Mouse (Mus musculus): ENCODE results near the gene Scyl1.

Gene Scyl1

GRCm38 (mm10) chr19:5740320-5741317 lies 30.6 kb downstream of the Scyl1 start, which contains the start of gene Ltbp3:
Gene Ltbp3 (plus strand): TSS chr19:5740904.
- peak; percentile 85 to 89 for DNase-seq

DNA sequence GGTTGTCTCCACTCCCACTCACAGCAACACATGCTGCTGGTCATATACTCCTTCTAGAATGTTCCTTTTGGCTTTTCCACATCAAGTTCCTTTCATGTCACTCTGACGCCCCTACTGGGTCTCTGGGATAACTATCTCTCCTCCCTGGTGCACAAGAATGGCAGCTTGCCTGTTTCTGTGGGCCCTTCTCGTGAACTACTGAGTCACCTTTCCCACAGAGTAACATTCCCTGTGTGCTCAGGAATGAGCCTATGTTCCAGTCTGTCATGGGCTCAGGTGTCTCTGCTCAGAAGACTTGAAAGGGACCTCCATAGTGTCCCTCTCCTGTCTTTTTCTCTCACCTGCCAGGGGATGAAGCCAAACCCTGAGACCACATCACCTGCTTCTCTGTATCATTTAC lies 31.8 kb downstream of the Scyl1 start:
- DNase-seq: no peak

DNA sequence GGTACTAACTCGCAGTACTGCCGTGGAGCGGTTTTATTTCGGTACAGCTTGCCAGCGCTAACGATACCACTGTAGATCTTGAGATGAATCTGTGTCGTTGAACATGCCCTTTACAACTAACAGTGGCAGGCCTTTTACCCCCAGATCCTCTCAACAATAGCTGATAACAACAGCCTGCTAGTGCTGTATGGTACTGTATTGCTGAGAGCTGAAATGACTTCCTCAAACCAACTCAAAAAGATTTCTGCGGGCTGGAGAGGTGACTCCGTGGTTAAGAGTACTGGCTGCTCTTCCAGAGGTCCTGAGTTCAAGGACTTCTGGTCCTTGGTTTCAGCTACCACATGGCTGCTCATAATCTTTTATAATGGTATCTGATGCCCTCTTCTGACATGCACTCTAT lies 36.9 kb downstream of the Scyl1 start:
- no peak for DNase-seq

DNA sequence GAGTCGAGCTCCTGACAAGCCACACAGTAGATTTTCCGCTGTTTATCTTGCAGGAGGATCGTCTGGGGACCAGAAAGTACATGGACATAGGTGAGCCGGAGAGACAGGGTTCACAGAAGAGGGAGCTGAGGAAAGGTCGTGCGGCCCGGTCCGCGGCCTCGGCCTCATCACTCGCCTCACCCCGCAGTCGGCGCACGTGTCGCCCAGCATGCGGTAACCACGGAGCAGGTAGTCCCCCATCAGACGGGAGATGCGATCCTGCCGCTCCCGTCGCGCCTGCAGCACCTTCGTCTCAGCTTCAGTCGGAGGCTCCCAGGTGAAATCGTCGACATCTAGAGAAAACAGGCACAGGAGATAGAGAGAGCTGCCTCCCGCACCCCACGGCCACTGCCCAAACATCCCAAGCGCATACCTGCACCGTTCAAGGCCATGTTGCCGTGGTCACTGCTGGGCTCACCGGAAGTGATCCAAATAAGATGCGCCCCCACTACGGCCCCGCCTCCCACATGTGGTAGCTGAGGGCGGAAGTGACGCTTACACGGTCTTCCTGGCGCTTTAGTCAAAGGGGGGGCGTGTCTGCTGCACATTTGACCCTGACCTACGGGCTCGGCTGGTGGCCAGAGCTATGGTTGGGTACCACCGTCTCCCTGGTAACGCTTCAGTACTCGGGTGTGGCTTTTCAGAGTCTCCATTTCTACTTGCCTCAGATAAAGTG lies 39.8 kb downstream of the Scyl1 start:
- DNase-seq: peak; percentile 93 to 96

- DNase-seq: peak; percentile 50 to 66
These were observed 40.7 kb downstream of the Scyl1 start for GRCm38 (mm10) chr19:5730314-5731186.

GRCm38 (mm10) chr19:5729444-5729815 lies 41.8 kb downstream of the Scyl1 start, which contains the start of gene Fam89b:
Gene Fam89b (minus strand): TSS chr19:5729653.
- peak; percentile 85 to 92 for DNase-seq

- peak; percentile 51 to 78 for DNase-seq
These were observed 42.4 kb downstream of the Scyl1 start for GRCm38 (mm10) chr19:5728631-5729443.

- DNase-seq: peak; percentile 90 to 92
These were observed 43.5 kb downstream of the Scyl1 start for GRCm38 (mm10) chr19:5727701-5728100.

DNA sequence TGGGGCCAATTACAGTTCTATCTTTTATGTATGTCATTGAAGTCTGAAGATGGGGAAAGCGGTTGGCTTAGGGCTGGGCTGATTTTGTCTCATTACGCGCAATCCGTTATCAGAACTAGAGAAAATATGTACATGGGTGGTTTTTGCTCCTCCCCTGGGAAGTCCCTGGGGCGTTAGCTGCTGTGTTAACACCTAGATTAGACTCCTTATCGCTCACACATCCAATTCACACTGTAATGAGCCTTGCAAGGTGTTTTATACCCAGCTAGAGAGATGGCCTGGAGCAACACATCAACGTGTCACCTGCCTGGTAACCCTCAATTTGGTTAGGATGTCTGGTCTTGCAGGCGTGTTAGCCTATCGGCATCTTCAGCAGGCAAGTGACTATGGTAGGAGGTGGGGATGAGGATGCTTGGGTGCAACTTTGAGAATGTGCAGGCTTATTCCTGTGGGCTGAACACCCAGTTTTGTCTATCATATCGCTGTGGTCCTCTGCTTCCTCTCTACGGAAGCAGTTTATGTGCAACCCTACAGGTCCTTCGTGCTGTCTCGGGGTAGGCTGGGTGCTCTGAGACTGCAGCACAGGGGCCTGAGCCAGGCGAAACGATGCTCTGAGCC lies 44.1 kb downstream of the Scyl1 start:
- no peak for DNase-seq

- DNase-seq: peak in 1 of 2 experiments; percentile 68
These were observed 45.3 kb downstream of the Scyl1 start, which contains the start of gene Ehbp1l1 for GRCm38 (mm10) chr19:5725767-5726515. Gene Ehbp1l1 (minus strand): TSS chr19:5726317.

DNA sequence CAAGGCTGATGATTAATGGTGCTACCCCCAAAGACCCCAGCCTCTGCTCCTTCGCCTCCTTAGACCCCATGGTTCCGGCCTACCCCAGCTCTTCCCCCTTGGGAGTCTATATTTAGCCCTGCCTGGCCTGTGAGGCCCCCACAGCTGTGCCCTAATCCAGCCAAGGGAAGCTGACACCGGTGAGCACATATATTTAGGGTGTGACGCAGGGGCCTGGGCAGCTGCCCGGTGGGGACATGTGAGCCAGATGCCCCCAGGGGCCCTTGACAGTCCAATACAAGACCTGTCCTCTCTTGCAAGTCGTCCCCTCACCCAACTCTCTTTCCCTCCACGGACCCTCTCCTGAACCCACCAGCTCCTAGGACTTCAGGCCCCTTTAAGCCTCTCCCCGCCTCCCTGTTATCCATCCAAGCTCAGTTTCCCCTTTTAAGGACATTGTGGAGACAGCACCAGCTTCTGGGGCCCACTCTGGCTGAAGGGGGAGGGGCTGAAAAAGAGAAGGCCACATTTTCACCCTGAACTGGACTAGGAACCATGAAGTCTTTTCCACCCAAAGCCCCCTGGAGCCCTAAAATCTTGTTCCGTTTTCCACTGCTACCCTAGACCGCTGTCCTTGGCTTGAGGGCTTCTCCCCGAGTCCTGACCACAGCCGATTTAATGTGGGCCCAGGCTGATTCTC lies 46.1 kb downstream of the Scyl1 start:
- DNase-seq: no peak

DNA sequence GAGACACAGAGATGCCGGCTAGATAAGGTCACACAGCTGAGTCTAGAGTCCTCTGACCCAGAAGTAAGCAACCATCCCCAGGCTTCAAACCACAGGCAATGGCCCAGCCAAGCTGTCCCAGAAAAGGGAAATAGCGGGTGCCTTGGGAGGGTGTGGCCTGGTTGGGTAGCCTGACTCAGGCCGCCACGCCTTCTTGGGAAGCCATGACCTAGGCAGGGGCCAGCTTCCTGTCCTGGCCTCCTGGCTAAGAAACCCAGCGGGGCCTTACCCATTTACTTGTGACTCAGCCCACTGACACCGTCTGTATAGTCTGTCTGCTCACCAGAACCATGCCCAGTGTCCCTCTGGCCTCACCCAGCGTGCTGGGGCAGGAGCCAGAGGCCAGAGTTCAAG lies 46.7 kb downstream of the Scyl1 start:
- no peak for DNase-seq

DNA sequence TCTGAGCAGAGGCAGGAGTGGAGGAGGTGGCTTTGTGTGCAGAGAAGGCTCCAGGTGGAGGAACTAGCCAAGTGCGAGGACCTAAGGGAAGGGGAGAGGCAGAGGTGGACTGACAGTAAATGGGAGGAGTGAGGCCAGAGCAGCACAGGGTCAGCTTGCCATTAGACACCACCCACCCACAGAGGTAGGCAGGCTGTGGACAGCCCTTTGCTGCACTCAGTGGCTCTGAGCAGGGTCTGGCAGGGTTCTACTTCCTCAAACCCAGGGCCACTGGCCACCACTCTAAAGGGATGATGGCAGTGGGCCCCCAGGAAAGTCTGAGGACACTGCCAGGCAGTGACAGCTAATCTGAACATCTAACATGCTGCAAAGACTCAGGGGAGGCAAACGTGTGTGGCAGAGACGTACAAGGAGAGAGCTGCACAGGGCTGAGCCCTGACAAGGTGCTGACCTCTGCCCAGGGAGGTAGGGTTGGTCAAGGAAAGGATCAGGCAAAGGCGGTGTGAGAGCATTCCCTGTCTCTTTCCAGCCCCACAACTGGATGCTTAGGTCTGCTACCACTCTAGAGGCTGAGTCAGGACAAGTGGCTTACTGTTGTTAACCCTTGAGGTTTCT lies 47.2 kb downstream of the Scyl1 start:
- DNase-seq: no peak

- DNase-seq: no peak
These were observed 48.3 kb downstream of the Scyl1 start for GRCm38 (mm10) chr19:5722848-5723425.

DNA sequence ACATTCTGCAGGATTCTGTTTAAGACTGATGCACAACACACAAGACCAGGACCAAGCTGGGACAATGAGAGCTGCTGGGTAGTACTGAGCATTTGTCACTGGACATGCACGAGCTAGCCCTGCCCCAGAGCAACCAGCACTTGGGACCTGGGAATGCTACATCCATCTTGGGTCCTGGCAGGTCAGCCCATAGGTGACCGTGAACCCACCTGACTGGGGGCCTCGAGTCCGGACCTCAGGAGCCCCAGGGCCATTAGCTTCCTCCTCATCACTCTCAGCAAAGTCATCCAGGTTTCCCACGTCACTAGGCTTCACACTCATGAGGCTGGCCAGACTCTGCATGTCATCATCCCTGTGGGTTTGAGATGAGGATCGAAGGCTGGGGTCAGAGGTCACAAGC lies 50.0 kb downstream of the Scyl1 start:
- DNase-seq: no peak

DNA sequence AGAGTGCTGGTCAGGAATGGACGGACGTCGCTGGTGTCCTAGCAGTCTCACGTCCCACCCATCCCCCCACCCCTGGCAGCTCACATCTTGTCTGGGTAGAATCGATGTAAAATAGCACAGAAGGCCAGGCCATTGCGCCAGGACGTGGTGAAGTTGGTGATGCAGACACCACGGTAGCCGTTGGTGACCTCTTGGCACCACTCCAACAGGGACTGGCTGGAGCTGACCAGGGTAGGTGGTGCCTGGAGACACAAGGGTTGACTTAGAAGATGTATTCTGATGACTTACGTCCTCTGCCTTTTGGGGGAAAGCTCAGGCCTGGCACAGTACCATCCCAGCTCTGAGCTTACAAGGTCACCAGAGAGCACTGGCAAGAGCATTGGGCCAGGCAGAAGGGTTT lies 54.3 kb downstream of the Scyl1 start:
- DNase-seq: peak in 1 of 2 experiments; percentile 48

DNA sequence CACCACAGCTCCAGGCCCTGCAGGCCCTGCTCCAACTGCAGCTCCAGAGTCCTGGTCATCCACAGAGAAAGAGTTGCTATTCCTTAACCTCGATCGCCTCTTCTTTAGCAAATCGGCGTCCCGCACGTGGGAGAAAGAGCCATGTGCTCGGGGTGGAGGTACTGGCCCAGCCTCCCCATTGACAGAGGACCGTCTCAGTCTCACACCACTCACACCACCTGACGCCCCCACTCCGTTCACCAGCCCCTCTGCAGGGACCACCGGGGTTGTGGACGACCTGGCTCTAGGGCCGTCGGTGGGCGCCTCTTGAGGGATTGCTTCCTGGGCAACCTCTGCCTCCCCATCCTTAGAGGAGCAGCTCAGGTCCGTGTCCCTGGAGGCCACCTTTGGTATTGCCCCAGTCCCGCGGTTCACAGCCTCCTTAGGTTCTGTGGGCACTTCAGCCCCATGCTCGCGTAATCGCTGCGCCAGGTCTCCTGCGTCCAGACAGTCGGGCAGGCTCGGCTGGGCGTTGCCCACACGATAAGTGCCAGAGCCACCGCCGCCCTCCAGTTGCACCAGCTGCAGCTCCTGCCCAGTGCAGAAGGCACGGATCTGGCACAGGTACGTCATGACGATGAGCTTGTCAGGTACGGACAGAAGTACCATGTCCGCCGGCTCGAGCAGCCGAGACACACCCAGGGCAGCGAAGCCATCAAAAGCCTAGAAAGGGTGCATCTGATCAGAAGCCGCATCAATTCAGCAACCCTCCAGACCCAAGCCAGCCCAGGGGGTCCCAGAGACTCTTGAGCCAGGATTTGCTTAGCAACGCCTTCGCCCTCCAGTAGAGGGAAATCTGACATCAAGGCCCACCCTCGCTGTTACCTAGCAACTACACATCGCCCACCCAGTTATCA lies 55.2 kb downstream of the Scyl1 start:
- peak; percentile 65 to 75 for DNase-seq

DNA sequence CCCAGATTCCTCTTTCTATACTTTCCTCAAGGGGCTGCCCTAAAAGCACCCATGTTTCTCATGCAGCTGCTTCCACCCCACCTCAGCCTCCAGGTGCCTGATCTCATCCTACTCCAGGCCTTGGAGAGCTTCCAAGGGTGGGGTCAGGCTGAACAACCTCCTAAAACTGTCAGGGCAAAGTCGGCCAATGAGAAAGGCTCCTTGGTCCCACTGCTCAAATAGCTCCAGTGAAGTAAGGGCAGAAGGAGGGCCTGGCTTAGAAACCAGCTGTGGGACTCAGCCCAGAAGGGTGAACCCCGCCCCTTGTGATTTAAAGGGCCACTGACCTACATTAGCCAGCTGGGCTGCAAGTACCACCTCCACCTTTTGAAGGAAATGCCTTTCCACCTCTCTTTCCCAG lies 57.5 kb downstream of the Scyl1 start:
- DNase-seq: no peak
